ENCODE assay signal across 9 mouse cellular contexts in the genomic region with DNA sequence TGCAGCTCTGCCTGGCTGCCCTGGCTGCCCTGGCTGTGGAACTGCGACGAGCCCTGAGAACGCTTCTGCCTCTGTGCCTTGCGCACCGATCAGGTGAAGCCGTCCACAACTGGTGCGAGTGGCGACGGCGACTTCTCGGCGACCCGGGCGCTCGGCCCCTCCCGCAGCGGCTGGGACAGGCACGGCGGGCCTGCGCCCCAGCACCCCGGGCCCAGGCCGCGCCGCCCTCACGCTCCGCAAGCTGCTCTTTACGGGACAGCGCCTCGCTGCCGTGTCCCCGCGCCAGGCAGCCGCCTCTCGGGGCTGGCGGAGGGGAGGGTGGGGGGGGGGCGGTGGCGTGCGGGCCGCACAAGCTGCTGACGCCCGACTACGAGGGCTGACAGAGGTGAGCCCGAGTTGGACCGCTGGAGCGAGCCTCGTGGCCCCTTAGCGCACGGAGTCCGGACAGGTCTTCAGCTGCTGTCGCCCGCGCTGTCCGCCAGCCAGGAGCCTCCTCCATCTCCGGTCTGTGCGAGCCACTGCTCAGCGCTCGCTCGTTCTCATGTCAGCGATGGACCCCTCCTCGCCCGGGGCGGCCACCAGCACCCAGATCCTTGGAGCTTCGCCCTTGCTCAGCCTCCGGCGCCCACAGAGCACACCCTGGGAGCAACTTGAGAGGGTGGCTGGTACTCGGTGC. TPM values are rescaled to one million over a fixed set of nuclear protein-coding genes. Genes with fewer than 3 reads are reported as not detected.
DNase-seq lines count a peak whose midpoint lies in the region; ATAC-seq lines count a peak whose summit lies in the region.
"Had no signal": no experiment of that assay in that cellular context is flagged by ENCODE, and none has a peak within 500 bp of the region (broad histone marks: within the 10 kb centered on the region; RNA-seq: fewer than 3 reads in every experiment).

No protein-coding gene starts in this region.

- peak; percentile 63 for ATAC-seq in heart, embryonic 13.5 days (ENCODE audit: extremely low read depth, insufficient number of reproducible peaks, low FRiP score, low TSS enrichment)
- ATAC-seq in megakaryocyte progenitor cell, adult 5-6 weeks (replicated peaks; ENCODE audit: poor library complexity): peak; percentile 60
- ATAC-seq in stomach, embryonic 15.5 days (ENCODE audit: insufficient read depth, low FRiP score, low read depth): peak; percentile 77

- H3K9ac ChIP-seq in heart, embryonic 13.5 days: peak overlapping the region; percentile 75
- H3K9ac ChIP-seq in stomach, embryonic 15.5 days: peak overlapping the region; percentile 29; the same call in 1 of the 2 replicates

- peak overlapping the region; percentile 55 for H3K4me3 ChIP-seq in heart, embryonic 13.5 days
- H3K4me3 ChIP-seq in stomach, embryonic 15.5 days (replicated peaks): peak overlapping the region; percentile 54

- WGBS in heart, embryonic 13.5 days: under 1% methylated on average over 48 of the region's 66 CpGs
- WGBS in stomach, embryonic 15.5 days: 1% methylated on average over 53 of the region's 66 CpGs

- H3K4me2 ChIP-seq in heart, embryonic 13.5 days: peak overlapping the region; percentile 73
- peak overlapping the region; percentile 97 for H3K4me2 ChIP-seq in stomach, embryonic 15.5 days

- peaks cover 4% of the 10 kb centered on the region; the same call in 1 of the 2 replicates for H3K4me1 ChIP-seq in heart, embryonic 13.5 days
- H3K4me1 ChIP-seq in stomach, embryonic 15.5 days: peaks cover 3% of the 10 kb centered on the region; the same call in 1 of the 2 replicates

- no peaks in the 10 kb centered on the region for H3K9me3 ChIP-seq in heart, embryonic 13.5 days
- no peaks in the 10 kb centered on the region for H3K9me3 ChIP-seq in stomach, embryonic 15.5 days

- DNase-seq in lung, adult 18-20 months: peak; percentile 4 to 16
- DNase-seq in lung, postnatal 36 days: no peak
- peak; percentile 74 for DNase-seq in embryo, embryonic 9.5 days (ENCODE audit: extremely low spot score)
- peak; percentile 30 for DNase-seq in kidney, postnatal 14 days
- no peak for DNase-seq in ovary, adult 18-20 months (ENCODE audit: low spot score)

- H3K36me3 ChIP-seq in heart, embryonic 13.5 days: no peaks in the 10 kb centered on the region
- no peaks in the 10 kb centered on the region for H3K36me3 ChIP-seq in stomach, embryonic 15.5 days

- H3K27me3 ChIP-seq in heart, embryonic 13.5 days (replicated peaks): peaks cover 18% of the 10 kb centered on the region
- H3K27me3 ChIP-seq in stomach, embryonic 15.5 days (replicated peaks): no peaks in the 10 kb centered on the region

- H3K27ac ChIP-seq in heart, embryonic 13.5 days (replicated peaks): no peak overlapping the region
- H3K27ac ChIP-seq in stomach, embryonic 15.5 days: no peak overlapping the region
- H3K27ac ChIP-seq: macrophage had no signal

RNA-seq across cellular contexts. Expression of a gene that starts 16.5 kb away (rescaled TPM):
- polyA plus RNA-seq in heart, embryonic 13.5 days (2015; fragmentation: Nextera tagmentation; extraction: Ambion mirVana): 11.0 and 11.6 TPM in 2 replicates
- 46.7 and 51.2 TPM in 2 replicates for total RNA-seq in megakaryocyte progenitor cell, adult 5-6 weeks (2015)
- 44.1 and 49.0 TPM in 2 replicates for total RNA-seq in megakaryocyte progenitor cell, adult 5-6 weeks (2017)
- polyA plus RNA-seq in stomach, embryonic 15.5 days (2015; fragmentation: Nextera tagmentation; extraction: Ambion mirVana): 17.1 and 17.3 TPM in 2 replicates

Comparison
In these comparisons a context has a peak if more than half of its experiments do, and no peak if none do; other contexts are left out.
1. DNase-seq: peak in lung, adult 18-20 months (2 of 2), embryo, embryonic 9.5 days (single experiment) and kidney, postnatal 14 days (single experiment); none in lung, postnatal 36 days (single experiment) and ovary, adult 18-20 months (single experiment).
2. Peak in every context shown above with its lines, with median percentiles within 50 percentile points of each other: ATAC-seq.